ENCODE assay signal across 8 mouse cellular contexts in genomic region chr16:4418776-4419545, GRCm38 (mm10). TPM values are rescaled to one million over a fixed set of nuclear protein-coding genes. Genes with fewer than 3 reads are reported as not detected.
A peak's percentile ranks its signal among the peaks of the same experiment; 100 is the strongest.
DNase-seq lines count a peak whose midpoint lies in the region; ATAC-seq and TF ChIP-seq lines count a peak whose summit lies in the region.

No protein-coding gene starts in this region.

- no peak for TF ChIP-seq CTCF in liver, adult 2 months (IDR thresholded peaks at IDR 0.05; ENCODE audit: low read depth, low read length)
- no peak for TF ChIP-seq CTCF in cortical plate, adult 2 months (IDR thresholded peaks at IDR 0.05; ENCODE audit: extremely low read depth, insufficient read depth, low read length)

- peak overlapping the region; percentile 71 for H3K4me3 ChIP-seq in liver, adult 2 months (ENCODE audit: insufficient read depth, low read depth, low read length)
- peak overlapping the region; percentile 77 for H3K4me3 ChIP-seq in cortical plate, adult 2 months (ENCODE audit: insufficient read depth, low read length)
- peak overlapping the region; percentile 65 to 92 for H3K4me3 ChIP-seq in heart, embryonic 14.5 days (ENCODE audit: control insufficient read depth in 1 of 2, insufficient read depth in 1 of 2, low read depth in 1 of 2, low read length in 2 of 2)
- peak overlapping the region; percentile 78 for H3K4me3 ChIP-seq in limb, embryonic 12.5 days (replicated peaks)
- peak overlapping the region; percentile 20 for H3K4me3 ChIP-seq in myocyte

- H3K4me2 ChIP-seq in heart, embryonic 14.5 days (ENCODE audit: low read length), result peak overlapping the region; percentile 100
- peak overlapping the region; percentile 96 for H3K4me2 ChIP-seq in limb, embryonic 12.5 days
- H3K4me2 ChIP-seq in myocyte (ENCODE audit: low read depth), result peak overlapping the region; percentile 79

- no peak for ATAC-seq in heart, embryonic 14.5 days (ENCODE audit: insufficient number of reproducible peaks, insufficient read depth, low FRiP score, low read depth)
- ATAC-seq in limb, embryonic 12.5 days (ENCODE audit: insufficient number of reproducible peaks, insufficient read depth, low FRiP score, low TSS enrichment, low read depth), result peak; percentile 2; the same call in 1 of the 2 replicates

- H3K4me1 ChIP-seq in liver, adult 2 months (ENCODE audit: control insufficient read depth, insufficient read depth, low read length), result peaks cover 39% of the 10 kb centered on the region
- H3K4me1 ChIP-seq in cortical plate, adult 2 months (ENCODE audit: control insufficient read depth, insufficient read depth, low read length), result peaks cover 5% of the 10 kb centered on the region
- peaks cover 14 to 17% of the 10 kb centered on the region in 2 experiments; a peak in 3 of 4 replicates for H3K4me1 ChIP-seq in heart, embryonic 14.5 days (ENCODE audit: control insufficient read depth in 2 of 2, insufficient read depth in 2 of 2, low read length in 2 of 2)
- peaks cover 29% of the 10 kb centered on the region for H3K4me1 ChIP-seq in limb, embryonic 12.5 days (replicated peaks)

- H3K36me3 ChIP-seq in liver, adult 2 months (ENCODE audit: control insufficient read depth, insufficient read depth, low read length), result no peaks in the 10 kb centered on the region
- no peaks in the 10 kb centered on the region for H3K36me3 ChIP-seq in heart, embryonic 14.5 days (ENCODE audit: control insufficient read depth, insufficient read depth, low read length)
- H3K36me3 ChIP-seq in limb, embryonic 12.5 days, result no peaks in the 10 kb centered on the region
- no peaks in the 10 kb centered on the region for H3K36me3 ChIP-seq in myocyte (ENCODE audit: control insufficient read depth, insufficient read depth)

- 14% methylated on average over 32 of the region's 32 CpGs for WGBS in liver, adult 2 months
- WGBS in heart, embryonic 14.5 days, result 5% methylated on average over 32 of the region's 32 CpGs
- 14% methylated on average over 32 of the region's 32 CpGs for WGBS in limb, embryonic 12.5 days

- H3K9ac ChIP-seq in liver, adult 2 months (ENCODE audit: low read depth, low read length), result peak overlapping the region; percentile 97
- H3K9ac ChIP-seq in heart, embryonic 14.5 days (ENCODE audit: low read length), result peak overlapping the region; percentile 81
- peak overlapping the region; percentile 76 for H3K9ac ChIP-seq in limb, embryonic 12.5 days (replicated peaks)

- no peaks in the 10 kb centered on the region for H3K27me3 ChIP-seq in liver, adult 2 months (ENCODE audit: control insufficient read depth, insufficient read depth, low read length)
- H3K27me3 ChIP-seq in heart, embryonic 14.5 days (ENCODE audit: control insufficient read depth, insufficient read depth, low read length), result peaks cover 20% of the 10 kb centered on the region
- peaks cover 37% of the 10 kb centered on the region for H3K27me3 ChIP-seq in limb, embryonic 12.5 days
- H3K27me3 ChIP-seq in myocyte (ENCODE audit: control insufficient read depth, insufficient read depth, insufficient read length), result no peaks in the 10 kb centered on the region

- peak; percentile 41 for DNase-seq in liver, adult 2 months (ENCODE audit: extremely low read depth, low read depth, low spot score)
- DNase-seq in liver, result no peak
- no peak for DNase-seq in adrenal gland, adult 18-20 months (ENCODE audit: low spot score in 2 of 2)
- no peak for DNase-seq in layer of hippocampus, adult 18-20 months (ENCODE audit: low spot score in 2 of 2)

- peak overlapping the region; percentile 94 for H3ac ChIP-seq in myocyte (ENCODE audit: control insufficient read depth, insufficient read length)

- no peaks in the 10 kb centered on the region for H3K9me3 ChIP-seq in heart, embryonic 14.5 days (ENCODE audit: control insufficient read depth, low read length)
- H3K9me3 ChIP-seq in limb, embryonic 12.5 days, result no peaks in the 10 kb centered on the region

- TF ChIP-seq POLR2A in liver, adult 2 months (IDR thresholded peaks at IDR 0.05; ENCODE audit: extremely low read depth, insufficient read depth, low read length), result no peak
- no peak for TF ChIP-seq POLR2A in cortical plate, adult 2 months (IDR thresholded peaks at IDR 0.05; ENCODE audit: extremely low read depth, insufficient read depth, low read length)
- TF ChIP-seq POLR2A in myocyte (IDR thresholded peaks at IDR 0.05; ENCODE audit: insufficient read length, low read depth), result no peak

- H3K27ac ChIP-seq in liver, adult 2 months (replicated peaks; ENCODE audit: insufficient read depth, low read depth, low read length), result peak overlapping the region; percentile 72
- H3K27ac ChIP-seq in cortical plate, adult 2 months (ENCODE audit: insufficient read depth, low read length), result peak overlapping the region; percentile 96; the same call in 1 of the 2 replicates
- H3K27ac ChIP-seq in heart, embryonic 14.5 days (replicated peaks in 1 of 2; ENCODE audit: control insufficient read depth in 1 of 2, insufficient read depth in 1 of 2, low read depth in 2 of 2, low read length in 2 of 2), result no peak overlapping the region
- no peak overlapping the region for H3K27ac ChIP-seq in limb, embryonic 12.5 days

- H3K79me2 ChIP-seq in liver, adult 2 months (ENCODE audit: control insufficient read depth, insufficient read depth, low read length), result peaks cover 34% of the 10 kb centered on the region
- H3K79me2 ChIP-seq in myocyte (ENCODE audit: control insufficient read depth, insufficient read depth), result no peaks in the 10 kb centered on the region

TF ChIP-seq in myocyte, 11 proteins besides CTCF, POLR2A, EP300 and RAD21:
- TF ChIP-seq TCF3 (IDR thresholded peaks at IDR 0.05; ENCODE audit: insufficient read length, low read depth) (no peak), MYOD1 (IDR thresholded peaks at IDR 0.05; ENCODE audit: control insufficient read depth in 1 of 3, insufficient read length in 2 of 3, low read depth in 2 of 3) (peak in 1 of 3 experiments; percentile 48)
TF ChIP-seq in myocyte: peak in this region for 1.

RNA-seq across cellular contexts. Expression of gene Adcy9, which starts 1.3 kb away (rescaled TPM):
- total RNA-seq in liver, adult 2 months (2014; rRNA removed), result 23.0 and 24.5 TPM in 2 replicates
- 10.0 and 15.0 TPM in 2 replicates for polyA plus RNA-seq in liver, adult 2 months (2012; rRNA removed)
- 29.7 and 33.1 TPM in 2 replicates for polyA plus RNA-seq in cortical plate, adult 2 months (2012; rRNA removed)
- 1.5 and 1.8 TPM in 2 replicates for polyA plus RNA-seq in heart, embryonic 14.5 days (2014; fragmentation: Nextera tagmentation; extraction: Ambion mirVana)
- polyA plus RNA-seq in limb, embryonic 12.5 days (2016; fragmentation: Nextera tagmentation; extraction: Ambion mirVana), result 1.6 and 1.7 TPM in 2 replicates
- polyA plus RNA-seq in myocyte (2012; fragmentation: generic; extraction: Trizol), result 4.6 TPM
- 10 to 100 TPM; 32.3 to 51.9 TPM for total RNA-seq in adrenal gland, adult 18-20 months (2021)
- total RNA-seq in layer of hippocampus, adult 18-20 months (2021), result 100 to 1,000 TPM in 1 of 2 experiments, 10 to 100 TPM in 1; 99.4 to 106 TPM

Comparison
In these comparisons a context has a peak if more than half of its experiments do, and no peak if none do; other contexts are left out.
1. H3K27ac ChIP-seq: peak in liver, adult 2 months (single experiment) and cortical plate, adult 2 months (single experiment); none in heart, embryonic 14.5 days (0 of 2) and limb, embryonic 12.5 days (single experiment).
2. H3K4me3 ChIP-seq: peak in every context shown above with its lines; median percentile 78 in heart, embryonic 14.5 days; 78 in limb, embryonic 12.5 days; 77 in cortical plate, adult 2 months; 71 in liver, adult 2 months; 20 in myocyte.
3. Peak in every context shown above with its lines, with median percentiles within 50 percentile points of each other: H3K9ac ChIP-seq and H3K4me2 ChIP-seq.